Mouse (Mus musculus): ENCODE results near the gene Usp7. TPM values are rescaled to one million over a fixed set of nuclear protein-coding genes. Genes with fewer than 3 reads are reported as not detected.
A peak's percentile ranks its signal among the peaks of the same experiment; 100 is the strongest.

The Usp7 gene
- polyA plus RNA-seq, 1 experiment from 2014 or later = 44.7 TPM

DNA sequence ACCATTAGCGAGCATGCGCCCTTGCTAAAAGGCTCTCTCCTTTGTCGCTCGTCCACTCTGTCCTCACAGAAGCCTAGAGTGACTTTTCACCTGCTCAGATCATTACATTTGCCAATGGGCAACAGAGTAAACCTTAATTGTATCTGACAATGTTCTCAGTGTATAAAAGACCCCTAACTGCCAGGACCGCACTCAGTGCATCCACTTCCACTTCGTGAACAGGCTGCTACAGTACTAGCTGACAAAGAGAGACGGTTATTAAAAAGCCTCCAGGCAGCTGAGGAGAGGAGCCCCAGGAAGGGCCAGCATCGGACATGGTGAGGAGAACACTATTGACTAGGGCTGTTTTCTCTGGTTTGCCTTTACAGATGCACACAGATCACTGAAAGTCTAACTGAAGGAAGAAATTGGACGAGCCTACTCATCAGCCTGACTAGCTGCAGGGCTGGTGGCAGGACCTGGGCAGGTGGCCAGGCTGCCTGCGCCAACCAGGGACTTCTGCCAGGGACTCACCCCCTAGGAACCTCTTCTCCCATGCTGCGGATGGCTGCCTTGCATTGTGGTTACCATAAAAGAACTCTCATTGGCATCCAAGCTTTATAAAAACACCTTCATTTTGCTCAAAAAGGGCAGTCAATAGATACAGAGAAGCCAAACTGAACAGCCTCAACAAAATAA, 102.0 kb downstream of the Usp7 start:
- 76% methylated on average over 11 of the region's 11 CpGs for WGBS

DNA sequence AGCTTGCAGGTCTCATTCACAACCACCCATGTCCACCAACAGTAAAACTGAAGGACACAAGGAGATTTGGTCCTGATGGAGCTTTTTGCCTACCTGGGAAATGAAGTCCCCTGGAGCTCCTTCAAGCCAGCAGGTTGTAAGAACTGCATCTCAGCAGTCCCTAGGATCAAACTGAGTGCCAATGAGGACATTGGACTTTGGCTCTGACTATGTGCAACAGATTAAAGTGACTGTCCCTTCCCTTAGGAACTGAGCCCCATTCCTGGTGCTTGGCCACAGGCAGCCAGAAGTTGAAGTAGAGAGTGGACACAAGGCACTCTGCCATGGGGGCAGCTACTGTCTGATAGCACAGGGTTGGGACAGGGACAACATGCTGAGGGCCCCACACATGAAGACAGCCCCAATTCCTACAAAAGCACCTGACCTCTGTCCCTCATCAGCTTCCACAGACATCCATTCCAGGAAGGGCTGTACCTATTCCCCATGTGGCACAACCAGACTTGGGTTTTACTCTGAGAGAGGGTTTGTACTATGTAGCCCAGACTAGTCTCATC, 104.5 kb downstream of the Usp7 start:
- ATAC-seq (ENCODE audit: low FRiP score) = no peak

More for the DNA sequence above, 102.0 kb downstream of the Usp7 start:
- H3K27ac ChIP-seq = no peak overlapping the region; the same call in 1 of the 2 replicates
- H3K9ac ChIP-seq = no peak overlapping the region
- H3K4me3 ChIP-seq (replicated peaks; ENCODE audit: low read length) = no peak overlapping the region
- no peak overlapping the region for H3K4me2 ChIP-seq (replicated peaks)
- DNase-seq (ENCODE audit: low spot score) (peak; percentile 46), ATAC-seq (ENCODE audit: low FRiP score) (peak; percentile 73; the same call in 1 of the 2 replicates)
- H3K27me3 ChIP-seq (ENCODE audit: control insufficient read depth, insufficient read depth, low read length) = no peaks in the 10 kb centered on the region
- H3K9me3 ChIP-seq (ENCODE audit: control insufficient read depth, low read length) = no peaks in the 10 kb centered on the region
- H3K36me3 ChIP-seq (replicated peaks; ENCODE audit: control insufficient read depth, insufficient read depth) = peaks cover 83% of the 10 kb centered on the region
- no peaks in the 10 kb centered on the region for H3K4me1 ChIP-seq (replicated peaks; ENCODE audit: control insufficient read depth, insufficient read depth, low read length)

DNA sequence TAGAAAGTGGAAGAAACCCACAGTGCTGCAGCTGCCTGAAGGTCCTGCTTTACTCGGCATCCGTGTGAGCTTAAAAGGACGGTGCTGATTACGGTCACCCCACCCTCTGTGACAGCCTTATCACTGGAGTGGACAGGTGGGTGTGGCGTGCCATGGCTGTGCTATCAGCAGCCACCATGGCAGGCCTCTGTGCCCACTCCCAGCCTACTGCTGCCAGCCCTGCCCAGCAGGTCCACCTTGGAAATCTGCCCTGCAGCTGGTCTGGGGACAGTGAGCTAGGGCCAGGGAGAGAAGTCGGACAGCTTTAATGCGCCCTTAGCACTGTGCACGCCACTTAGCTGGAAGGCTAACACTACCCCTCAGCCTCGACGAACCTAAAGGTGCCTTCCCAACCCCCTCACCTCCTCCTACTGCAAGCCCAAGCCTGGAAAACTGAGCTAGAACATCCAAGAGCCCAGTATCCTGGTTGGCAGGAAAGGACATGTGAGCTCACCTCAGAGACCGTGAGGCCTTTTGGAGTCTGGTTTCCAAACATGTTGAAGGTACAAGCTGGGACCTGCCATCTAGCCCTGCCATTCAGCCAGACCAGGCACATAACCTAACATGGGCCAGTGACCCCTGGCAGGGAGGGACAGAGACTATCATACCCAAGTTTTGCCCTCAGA, 105.1 kb downstream of the Usp7 start:
- Histone ChIP-seq H3K27ac (no peak overlapping the region), H3K9ac (no peak overlapping the region), H3K27me3 (ENCODE audit: control insufficient read depth, insufficient read depth, low read length) (no peaks in the 10 kb centered on the region), H3K4me2 (replicated peaks) (no peak overlapping the region), H3K4me3 (replicated peaks; ENCODE audit: low read length) (no peak overlapping the region), H3K9me3 (ENCODE audit: control insufficient read depth, low read length) (no peaks in the 10 kb centered on the region), H3K4me1 (replicated peaks; ENCODE audit: control insufficient read depth, insufficient read depth, low read length) (no peaks in the 10 kb centered on the region), H3K36me3 (replicated peaks; ENCODE audit: control insufficient read depth, insufficient read depth) (peaks cover 65% of the 10 kb centered on the region)
- 84% methylated on average over 11 of the region's 11 CpGs for WGBS
- ATAC-seq (ENCODE audit: low FRiP score) (no peak), DNase-seq (ENCODE audit: low spot score) (no peak)

More for the DNA sequence above, 104.5 kb downstream of the Usp7 start:
- DNase-seq (ENCODE audit: low spot score) = no peak
- Histone ChIP-seq H3K4me2 (replicated peaks) (no peak overlapping the region), H3K27me3 (ENCODE audit: control insufficient read depth, insufficient read depth, low read length) (no peaks in the 10 kb centered on the region), H3K9me3 (ENCODE audit: control insufficient read depth, low read length) (no peaks in the 10 kb centered on the region), H3K4me1 (replicated peaks; ENCODE audit: control insufficient read depth, insufficient read depth, low read length) (no peaks in the 10 kb centered on the region), H3K9ac (no peak overlapping the region), H3K4me3 (replicated peaks; ENCODE audit: low read length) (no peak overlapping the region), H3K36me3 (replicated peaks; ENCODE audit: control insufficient read depth, insufficient read depth) (peaks cover 71% of the 10 kb centered on the region), H3K27ac (no peak overlapping the region)

DNA sequence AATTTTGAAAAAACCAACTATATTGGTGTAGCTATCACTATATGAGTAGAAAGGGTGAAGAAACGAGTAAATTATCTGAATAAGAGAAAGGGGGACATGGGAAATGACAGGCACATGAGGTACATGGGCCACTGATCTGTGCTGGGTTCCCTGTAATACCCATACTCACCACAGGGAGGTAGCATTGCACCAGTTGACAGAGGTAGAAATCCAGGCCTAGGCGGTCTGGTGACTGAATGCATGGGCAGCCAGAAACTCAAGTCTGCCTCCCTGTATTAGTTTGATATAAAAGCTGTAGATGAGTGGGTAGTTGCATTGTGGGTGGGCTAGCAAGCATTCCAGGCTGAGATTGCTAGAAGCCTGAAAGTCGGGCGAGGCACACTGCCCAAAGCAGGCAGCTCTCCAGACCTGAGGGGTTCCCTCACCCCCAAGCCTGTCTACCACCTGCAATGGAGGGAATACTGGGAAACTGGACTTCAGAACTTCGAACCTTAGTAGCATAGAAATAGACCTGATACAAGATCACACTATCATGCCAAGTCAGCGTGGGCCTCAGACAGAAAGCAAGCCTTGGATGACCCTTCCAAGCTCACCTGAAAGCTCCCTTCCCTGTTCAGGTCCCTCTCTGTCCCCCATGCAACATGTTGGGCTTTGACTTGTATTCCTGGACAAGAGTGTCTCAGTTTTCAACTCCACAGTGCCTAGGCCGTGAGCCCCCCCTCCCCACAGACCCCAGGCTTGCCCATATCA, 105.8 kb downstream of the Usp7 start:
- Histone ChIP-seq H3K9me3 (ENCODE audit: control insufficient read depth, low read length) (no peaks in the 10 kb centered on the region), H3K4me2 (replicated peaks) (no peak overlapping the region), H3K36me3 (replicated peaks; ENCODE audit: control insufficient read depth, insufficient read depth) (peaks cover 58% of the 10 kb centered on the region), H3K9ac (no peak overlapping the region), H3K4me3 (replicated peaks; ENCODE audit: low read length) (no peak overlapping the region), H3K27ac (no peak overlapping the region), H3K4me1 (replicated peaks; ENCODE audit: control insufficient read depth, insufficient read depth, low read length) (no peaks in the 10 kb centered on the region), H3K27me3 (ENCODE audit: control insufficient read depth, insufficient read depth, low read length) (no peaks in the 10 kb centered on the region)
- DNase-seq (ENCODE audit: low spot score) (peak; percentile 76), ATAC-seq (ENCODE audit: low FRiP score) (peak; percentile 36; the same call in 1 of the 2 replicates)
- 55% methylated on average over 7 of the region's 7 CpGs for WGBS

DNA sequence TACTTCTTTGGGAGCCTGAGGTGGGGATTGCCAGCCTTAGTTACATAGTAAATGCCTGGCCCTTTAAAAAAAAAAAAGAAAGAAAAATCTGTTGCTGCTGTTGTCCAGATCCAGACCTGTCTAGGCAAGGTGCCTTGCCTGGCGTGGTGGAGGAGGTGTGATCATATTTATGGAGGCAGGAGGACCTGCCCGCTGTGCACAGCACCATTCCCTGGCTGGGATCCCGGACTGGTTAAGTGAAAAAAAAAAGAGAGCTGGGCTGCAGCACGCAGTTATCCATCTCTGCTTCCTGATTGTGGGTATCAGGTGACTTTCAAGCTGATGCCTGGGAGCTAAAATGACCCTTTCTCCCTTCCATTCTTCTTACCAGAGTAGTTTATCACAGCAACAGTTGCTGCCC, 107.0 kb downstream of the Usp7 start:
- H3K36me3 ChIP-seq (replicated peaks; ENCODE audit: control insufficient read depth, insufficient read depth) = peaks cover 46% of the 10 kb centered on the region
- H3K9me3 ChIP-seq (ENCODE audit: control insufficient read depth, low read length) = no peaks in the 10 kb centered on the region
- WGBS = 82% methylated on average over 4 of the region's 4 CpGs
- H3K9ac ChIP-seq = no peak overlapping the region
- no peaks in the 10 kb centered on the region for H3K4me1 ChIP-seq (replicated peaks; ENCODE audit: control insufficient read depth, insufficient read depth, low read length)
- no peak for ATAC-seq (ENCODE audit: low FRiP score)
- H3K4me3 ChIP-seq (replicated peaks; ENCODE audit: low read length) = no peak overlapping the region
- no peak for DNase-seq (ENCODE audit: low spot score)
- no peaks in the 10 kb centered on the region for H3K27me3 ChIP-seq (ENCODE audit: control insufficient read depth, insufficient read depth, low read length)
- H3K27ac ChIP-seq = no peak overlapping the region
- no peak overlapping the region for H3K4me2 ChIP-seq (replicated peaks)

DNA sequence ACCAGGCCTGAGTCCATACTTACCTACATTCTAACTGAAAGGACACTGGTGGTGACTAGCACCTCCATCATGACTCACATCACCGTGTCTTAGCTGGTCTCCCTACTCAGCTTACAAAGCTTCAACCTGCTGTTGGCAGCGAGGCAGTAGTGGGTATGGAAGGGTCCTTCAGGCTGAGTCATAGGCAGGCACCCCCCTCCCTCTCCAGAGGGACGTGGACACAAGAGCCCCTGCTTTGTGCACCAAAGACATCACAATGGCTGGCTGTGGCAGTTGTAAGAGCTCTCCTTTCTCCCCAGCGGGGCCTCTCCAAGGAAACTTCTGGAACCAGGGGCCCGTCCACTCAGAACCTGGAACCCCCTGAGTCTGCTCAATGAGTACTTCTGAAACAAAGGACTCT, 111.6 kb downstream of the Usp7 start, which contains the start of gene Gm5767:
TSS of gene Gm5767 (plus strand) at position 301 of the 400 bp plus-strand sequence.
- ATAC-seq (ENCODE audit: low FRiP score) = no peak
- DNase-seq (ENCODE audit: low spot score) = no peak
- no peak within 1 kb of the TSS for H3K27ac ChIP-seq
- 84% methylated on average over 5 of the region's 5 CpGs for WGBS
- H3K4me1 ChIP-seq (replicated peaks; ENCODE audit: control insufficient read depth, insufficient read depth, low read length) = no peaks in the 10 kb centered on the region
- no peaks in the 10 kb centered on the region for H3K9me3 ChIP-seq (ENCODE audit: control insufficient read depth, low read length)
- H3K36me3 ChIP-seq (replicated peaks; ENCODE audit: control insufficient read depth, insufficient read depth) = 0 out of 2 replicates have a peak, but pooled peaks cover 13% of the 10 kb centered on the region
- no peak within 1 kb of the TSS for H3K4me3 ChIP-seq (replicated peaks; ENCODE audit: low read length)
- no peaks in the 10 kb centered on the region for H3K27me3 ChIP-seq (ENCODE audit: control insufficient read depth, insufficient read depth, low read length)
- H3K4me2 ChIP-seq (replicated peaks) = no peak within 1 kb of the TSS
- no peak within 1 kb of the TSS for H3K9ac ChIP-seq

DNA sequence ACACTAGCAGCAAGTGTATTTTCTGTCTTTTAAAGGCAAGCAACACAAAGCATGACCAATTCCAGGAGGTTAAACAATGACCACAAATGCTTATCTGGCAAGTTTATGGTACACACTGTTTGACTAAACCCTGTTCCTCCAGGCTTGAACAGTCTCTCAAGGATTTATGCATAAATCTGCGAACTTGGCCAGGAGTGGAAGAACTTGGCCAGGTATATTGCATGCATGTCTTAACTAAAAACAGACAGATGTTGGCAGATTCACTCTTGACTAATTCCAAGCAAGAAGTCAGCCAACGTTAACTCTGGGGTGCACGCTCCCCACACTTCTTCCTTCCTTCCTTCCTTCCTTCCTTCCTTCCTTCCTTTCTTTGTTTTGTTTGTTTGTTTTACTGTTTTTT, 112.3 kb downstream of the Usp7 start:
- DNase-seq (ENCODE audit: low spot score) (no peak), ATAC-seq (ENCODE audit: low FRiP score) (no peak)
- Histone ChIP-seq H3K9ac (no peak overlapping the region), H3K9me3 (ENCODE audit: control insufficient read depth, low read length) (no peaks in the 10 kb centered on the region), H3K36me3 (replicated peaks; ENCODE audit: control insufficient read depth, insufficient read depth) (0 out of 2 replicates have a peak, but pooled peaks cover 13% of the 10 kb centered on the region), H3K27ac (no peak overlapping the region), H3K27me3 (ENCODE audit: control insufficient read depth, insufficient read depth, low read length) (no peaks in the 10 kb centered on the region), H3K4me1 (replicated peaks; ENCODE audit: control insufficient read depth, insufficient read depth, low read length) (no peaks in the 10 kb centered on the region), H3K4me3 (replicated peaks; ENCODE audit: low read length) (no peak overlapping the region), H3K4me2 (replicated peaks) (no peak overlapping the region)
- WGBS = 90% methylated on average over 3 of the region's 3 CpGs

DNA sequence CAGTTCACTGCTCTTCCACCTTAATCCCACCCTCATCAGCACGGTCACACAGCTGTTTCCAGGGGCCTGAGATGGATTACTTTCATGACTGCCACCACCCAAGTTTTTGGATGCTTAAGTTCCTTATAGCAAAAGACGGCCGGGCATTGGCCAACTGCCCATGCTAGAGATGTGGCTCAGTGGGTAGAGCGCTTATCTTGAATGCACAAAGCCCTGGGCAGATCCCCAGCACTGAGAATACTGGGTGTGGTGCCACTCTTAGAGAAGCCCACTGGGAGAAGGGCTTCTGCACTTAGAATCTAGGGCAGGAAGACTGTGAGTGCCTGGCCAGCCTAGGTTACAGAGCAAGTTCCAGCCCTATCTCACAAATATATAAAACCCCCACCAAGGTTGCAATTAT, 113.4 kb downstream of the Usp7 start:
- Histone ChIP-seq H3K4me3 (replicated peaks; ENCODE audit: low read length) (no peak overlapping the region), H3K9ac (no peak overlapping the region), H3K27me3 (ENCODE audit: control insufficient read depth, insufficient read depth, low read length) (no peaks in the 10 kb centered on the region), H3K36me3 (replicated peaks; ENCODE audit: control insufficient read depth, insufficient read depth) (0 out of 2 replicates have a peak, but pooled peaks cover 6% of the 10 kb centered on the region), H3K27ac (no peak overlapping the region), H3K4me2 (replicated peaks) (no peak overlapping the region), H3K9me3 (ENCODE audit: control insufficient read depth, low read length) (no peaks in the 10 kb centered on the region), H3K4me1 (replicated peaks; ENCODE audit: control insufficient read depth, insufficient read depth, low read length) (no peaks in the 10 kb centered on the region)
- no peak for ATAC-seq (ENCODE audit: low FRiP score)
- WGBS = 89% methylated on average over 4 of the region's 4 CpGs
- DNase-seq (ENCODE audit: low spot score) = no peak

DNA sequence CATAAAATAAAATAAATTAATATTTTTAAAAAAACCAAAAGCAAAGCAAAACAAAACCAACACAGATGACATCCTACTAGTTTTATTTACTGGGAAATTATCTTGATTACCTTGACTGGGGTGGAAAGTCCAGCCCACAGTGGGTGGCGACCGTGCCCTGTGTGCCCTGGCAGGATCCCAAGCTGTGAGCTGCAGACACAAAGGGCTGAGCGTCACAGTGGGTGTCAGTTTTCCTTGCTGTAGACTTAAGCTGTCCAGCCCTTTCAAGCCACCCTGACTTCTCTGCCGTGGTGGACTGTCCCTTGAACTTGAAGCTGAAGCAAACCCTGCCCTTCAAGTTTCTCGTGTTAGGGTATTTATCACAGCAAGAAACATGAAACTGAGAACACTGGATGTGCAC, 114.1 kb downstream of the Usp7 start:
- Histone ChIP-seq H3K27ac (no peak overlapping the region), H3K9me3 (ENCODE audit: control insufficient read depth, low read length) (no peaks in the 10 kb centered on the region), H3K27me3 (ENCODE audit: control insufficient read depth, insufficient read depth, low read length) (no peaks in the 10 kb centered on the region), H3K36me3 (replicated peaks; ENCODE audit: control insufficient read depth, insufficient read depth) (0 out of 2 replicates have a peak, but pooled peaks cover 4% of the 10 kb centered on the region), H3K9ac (no peak overlapping the region), H3K4me1 (replicated peaks; ENCODE audit: control insufficient read depth, insufficient read depth, low read length) (no peaks in the 10 kb centered on the region), H3K4me2 (replicated peaks) (no peak overlapping the region), H3K4me3 (replicated peaks; ENCODE audit: low read length) (no peak overlapping the region)
- ATAC-seq (ENCODE audit: low FRiP score) = no peak
- 46% methylated on average over 5 of the region's 5 CpGs for WGBS
- DNase-seq (ENCODE audit: low spot score) = no peak

Measured in hindbrain, embryonic 14.5 days (tissue).